Mouse (Mus musculus) embryo, embryonic 11 days (tissue): ENCODE data around the gene Galk1.
A peak's percentile ranks its signal among the peaks of the same experiment; 100 is the strongest.

Experiments used
- DNase-seq: peaks from one replicate; pipeline ENCODE4 v3.0.0-alpha.2; 2015

Galk1 gene

DNA sequence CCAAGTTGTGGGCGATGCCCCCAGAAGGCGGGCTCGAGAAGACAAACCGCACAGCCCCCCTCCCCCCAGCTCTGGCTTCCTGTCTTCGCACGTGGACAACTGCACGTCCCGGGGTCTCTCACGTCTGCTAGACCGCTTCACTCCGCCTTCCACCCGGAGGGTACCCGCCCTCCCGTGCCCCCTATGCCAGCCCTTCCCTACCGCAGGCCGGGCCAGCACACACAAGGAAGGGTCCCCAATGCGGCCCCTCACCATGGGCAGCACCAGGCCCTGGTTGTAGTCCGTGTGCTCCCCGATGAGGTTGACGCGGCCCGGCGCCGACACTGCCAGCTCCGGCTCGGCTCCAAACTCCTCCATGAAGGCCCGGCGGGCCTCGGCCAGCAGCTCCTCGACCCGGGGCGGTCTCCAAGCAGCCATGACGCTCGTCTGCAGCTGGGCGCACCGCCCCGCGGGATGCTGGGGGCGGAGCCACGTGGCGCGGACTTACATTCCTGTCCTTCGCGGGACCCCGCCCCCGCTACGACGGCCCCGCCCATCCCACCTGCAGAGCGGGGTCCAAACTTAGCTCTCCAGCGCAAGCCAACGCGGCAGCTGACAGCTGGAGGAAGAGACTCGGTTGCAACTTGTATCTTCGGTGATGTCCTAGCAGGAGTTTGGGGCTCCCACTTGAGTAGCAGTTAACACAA, at the start of gene Galk1:
Gene Galk1, minus strand, starts transcription at position 458 of the 686 bp plus-strand sequence.
- peak; percentile 96 for DNase-seq

DNA sequence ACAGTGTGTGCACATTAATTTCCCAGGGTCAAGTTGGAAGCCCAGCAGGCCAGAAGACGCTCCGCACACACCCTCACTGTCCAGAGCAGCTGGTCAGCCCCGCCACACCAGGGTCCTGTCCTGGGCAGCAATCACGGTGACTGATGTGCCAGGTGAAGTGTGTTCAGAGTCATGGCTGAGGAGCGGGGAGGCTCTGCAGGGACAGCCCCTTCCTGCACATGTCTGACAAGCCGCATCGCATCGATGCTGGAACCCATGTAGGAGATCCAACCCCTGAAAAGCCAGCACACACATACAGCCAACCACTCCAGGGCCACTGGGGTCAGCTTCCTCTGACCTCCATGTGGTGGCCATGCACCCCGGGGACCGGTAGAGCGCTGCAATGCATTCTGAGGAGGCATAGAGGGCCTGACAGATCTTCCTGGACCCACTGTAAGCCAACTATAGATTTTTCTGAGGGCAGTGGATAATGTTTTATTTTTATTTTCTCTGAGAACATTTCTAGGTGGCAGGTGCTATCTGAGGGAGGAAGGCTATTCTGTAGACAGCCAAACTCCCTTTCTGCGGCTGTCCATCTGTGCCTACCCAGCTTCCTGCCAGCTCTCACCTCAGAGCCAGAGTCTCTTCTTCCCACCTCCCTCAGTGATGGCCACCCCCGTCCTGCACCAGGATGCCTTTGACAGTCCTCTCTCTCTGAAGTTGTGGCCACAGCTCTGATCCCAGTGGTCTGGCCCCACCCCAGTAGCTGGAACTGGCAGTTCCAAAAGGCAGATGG, 49.3 kb upstream of the Galk1 start:
- DNase-seq: no peak

DNA sequence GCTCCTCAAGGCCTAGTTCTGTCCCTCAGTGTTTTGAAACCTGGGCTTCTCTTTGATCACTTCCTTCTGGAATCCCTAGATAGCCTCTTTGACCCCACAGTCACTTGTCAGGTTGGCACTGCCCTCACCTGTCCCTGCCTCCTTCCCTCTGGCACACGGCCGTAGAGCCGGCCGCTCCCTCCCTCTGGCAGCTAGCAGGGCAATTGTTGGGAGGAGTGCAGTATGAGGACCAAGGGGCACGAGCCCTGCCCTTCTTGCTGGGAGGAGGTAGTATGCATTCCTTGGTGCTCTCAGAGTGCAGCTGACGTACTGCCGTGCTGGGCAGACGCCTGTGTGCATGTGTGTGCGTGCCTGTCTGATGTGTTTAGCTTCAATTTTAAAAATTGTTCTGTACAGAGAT, 48.1 kb upstream of the Galk1 start:
- no peak for DNase-seq

DNA sequence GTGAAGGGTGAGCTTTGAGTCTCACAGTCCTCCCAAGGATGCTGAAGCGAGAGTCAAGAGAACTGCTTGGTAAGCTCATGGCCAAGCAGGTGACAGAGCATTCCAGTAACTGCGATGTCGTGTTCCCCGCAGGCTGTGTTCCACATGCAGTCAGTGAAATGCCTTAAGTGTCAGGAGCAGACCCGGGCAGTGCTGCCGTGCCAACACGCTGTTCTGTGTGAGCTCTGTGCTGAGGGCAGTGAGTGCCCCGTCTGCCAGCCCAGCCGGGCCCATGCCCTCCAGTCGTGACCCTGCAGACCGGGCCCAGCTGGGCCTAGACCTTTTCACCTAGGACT, 47.1 kb upstream of the Galk1 start:
- DNase-seq: no peak

DNA sequence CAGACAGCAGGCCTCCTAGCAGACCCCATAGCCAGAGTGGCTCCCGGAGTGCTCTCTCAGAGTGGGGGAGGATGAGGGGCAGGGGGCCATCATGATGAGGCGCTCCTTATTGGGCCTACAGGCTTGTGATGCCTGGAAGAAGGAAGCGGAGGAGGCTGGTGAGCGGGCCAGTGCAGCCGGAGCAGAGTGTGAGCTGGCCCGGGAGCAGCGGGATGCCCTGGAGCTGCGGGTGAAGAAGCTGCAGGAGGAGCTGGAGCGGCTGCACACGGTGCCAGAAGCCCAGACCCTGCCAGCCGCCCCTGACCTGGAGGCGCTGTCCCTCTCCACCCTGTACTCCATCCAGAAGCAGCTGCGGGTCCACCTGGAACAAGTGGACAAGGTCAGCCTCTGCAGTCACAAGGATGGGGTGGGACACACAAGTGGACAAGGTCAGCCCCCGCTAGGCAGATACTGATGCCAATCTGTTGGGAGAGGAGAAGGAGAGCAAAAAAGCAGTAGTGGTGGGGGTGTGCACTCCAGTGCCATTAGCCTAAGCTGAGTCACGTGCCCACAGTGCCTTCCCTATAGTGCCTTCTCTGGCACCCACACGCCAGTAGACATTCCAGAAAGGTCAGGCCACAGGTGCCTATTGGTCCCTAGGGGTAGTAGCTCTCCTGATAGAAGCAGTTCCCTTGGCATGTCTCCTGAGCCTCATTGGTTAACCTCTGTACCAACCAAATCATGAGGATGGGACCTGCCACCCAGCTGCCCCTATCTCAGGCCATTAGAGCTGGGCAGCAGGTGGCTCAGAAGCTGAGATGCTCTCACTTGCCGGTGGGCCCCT, 46.6 kb upstream of the Galk1 start:
- no peak for DNase-seq

DNA sequence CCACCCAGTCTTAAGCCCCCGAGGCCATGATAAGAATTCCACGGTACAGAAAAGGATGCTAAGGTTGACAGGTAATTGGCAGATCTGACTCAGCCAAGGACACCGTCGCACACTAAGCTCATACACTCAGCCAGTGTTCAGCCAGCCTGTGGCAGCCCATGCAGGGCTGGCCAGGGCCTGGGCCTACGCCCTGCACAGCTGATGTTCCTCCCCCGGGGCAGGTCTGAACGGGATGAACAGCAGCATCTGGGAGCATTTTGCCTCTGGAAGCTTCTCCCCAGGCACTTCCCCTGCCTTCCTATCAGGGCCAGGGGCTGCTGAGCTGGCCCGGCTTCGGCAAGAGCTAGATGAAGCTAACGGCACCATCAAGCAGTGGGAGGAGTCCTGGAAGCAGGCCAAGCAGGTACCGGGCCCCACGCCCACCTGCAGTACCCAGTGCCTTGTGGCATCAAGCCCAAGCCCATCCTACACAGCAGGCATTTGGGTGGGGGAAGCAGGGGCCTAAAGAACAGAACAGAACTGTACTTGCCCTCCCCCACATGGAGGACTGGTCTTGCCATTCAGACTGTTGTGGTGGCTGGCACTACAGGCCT, 45.6 kb upstream of the Galk1 start:
- DNase-seq: no peak

DNA sequence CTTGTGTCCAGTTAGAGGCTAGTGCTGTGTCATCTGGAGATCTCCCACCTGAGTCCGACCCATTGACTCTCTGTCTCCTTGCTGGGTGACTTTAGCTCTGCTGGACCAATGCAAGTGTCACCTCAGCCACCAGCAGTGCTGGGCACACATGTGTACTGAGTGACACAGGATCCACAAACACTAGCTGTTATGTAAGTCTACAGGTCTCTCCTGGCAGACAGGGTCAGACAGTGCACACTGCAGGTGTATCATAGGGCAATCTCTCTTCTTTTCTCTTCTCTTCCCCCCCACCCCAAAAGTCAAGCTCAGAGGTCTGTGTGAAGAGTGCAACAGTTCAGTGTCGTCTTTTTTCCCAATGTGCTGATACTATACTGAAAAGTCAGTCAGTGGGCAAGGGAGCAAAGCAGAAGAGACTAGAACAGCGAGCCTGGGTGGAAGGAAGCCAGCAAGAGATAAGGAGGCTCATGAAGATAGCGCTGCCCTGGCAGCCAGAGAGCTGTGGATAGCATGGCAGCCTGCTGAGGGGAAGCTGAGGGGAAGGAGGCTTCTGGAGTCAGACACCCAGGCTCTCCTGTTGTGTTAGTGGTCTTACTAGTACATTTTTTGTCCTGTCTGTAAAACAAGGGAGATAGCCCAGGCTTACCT, 44.8 kb upstream of the Galk1 start:
- DNase-seq: no peak

DNA sequence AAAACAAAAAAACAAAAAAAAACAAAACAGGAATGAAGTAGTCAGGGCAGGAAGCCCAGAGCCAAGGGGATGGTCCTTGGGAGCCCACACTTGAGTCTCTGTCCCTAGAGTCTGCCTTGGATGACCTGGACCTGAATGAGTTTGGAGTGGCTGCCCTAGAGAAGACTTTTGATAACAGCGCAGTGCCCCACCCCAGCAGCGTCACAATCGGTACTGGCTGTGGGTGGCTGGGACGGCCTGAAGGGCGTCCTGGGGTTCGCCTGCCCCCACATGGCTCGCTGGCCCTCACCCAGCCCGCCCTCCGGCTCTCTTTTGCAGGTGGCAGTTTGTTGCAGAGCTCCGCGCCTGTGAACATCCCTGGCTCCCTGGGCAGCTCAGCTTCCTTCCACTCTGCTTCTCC, 43.4 kb upstream of the Galk1 start:
- DNase-seq: no peak

DNA sequence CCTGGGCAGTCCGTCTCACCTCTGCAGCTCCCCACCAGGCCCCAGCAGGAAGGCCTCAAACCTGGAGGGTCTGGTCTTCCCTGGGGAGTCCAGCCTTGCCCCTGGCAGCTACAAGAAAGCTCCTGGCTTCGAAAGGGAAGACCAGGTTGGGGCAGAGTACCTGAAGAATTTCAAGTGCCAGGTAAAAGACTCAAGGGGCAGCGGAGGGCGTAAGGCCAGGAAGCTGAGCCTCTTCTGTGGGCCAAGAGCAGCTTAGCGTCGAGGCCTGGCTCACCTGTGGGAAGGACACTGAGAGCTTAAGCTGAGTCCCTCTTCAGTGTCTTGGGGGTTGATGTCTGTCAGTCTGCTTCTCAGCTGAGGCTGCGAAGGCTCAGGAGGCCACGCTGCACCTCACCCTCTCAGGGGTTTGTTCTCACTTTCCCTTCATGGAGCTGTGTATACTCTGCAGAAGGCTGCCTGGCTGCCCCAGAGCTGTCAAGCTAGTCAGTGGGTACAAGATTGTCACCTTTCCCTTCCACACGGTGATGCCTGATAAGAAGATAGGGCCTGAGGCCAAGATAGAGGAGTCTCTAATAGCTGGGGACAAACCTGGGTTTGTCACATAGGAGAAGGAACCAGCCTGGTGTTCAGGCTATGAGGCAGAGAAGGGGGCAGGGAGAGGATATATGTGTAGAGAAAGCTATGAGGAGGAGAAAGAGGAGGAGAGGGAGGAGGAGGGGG, 41.2 kb upstream of the Galk1 start:
- no peak for DNase-seq

DNA sequence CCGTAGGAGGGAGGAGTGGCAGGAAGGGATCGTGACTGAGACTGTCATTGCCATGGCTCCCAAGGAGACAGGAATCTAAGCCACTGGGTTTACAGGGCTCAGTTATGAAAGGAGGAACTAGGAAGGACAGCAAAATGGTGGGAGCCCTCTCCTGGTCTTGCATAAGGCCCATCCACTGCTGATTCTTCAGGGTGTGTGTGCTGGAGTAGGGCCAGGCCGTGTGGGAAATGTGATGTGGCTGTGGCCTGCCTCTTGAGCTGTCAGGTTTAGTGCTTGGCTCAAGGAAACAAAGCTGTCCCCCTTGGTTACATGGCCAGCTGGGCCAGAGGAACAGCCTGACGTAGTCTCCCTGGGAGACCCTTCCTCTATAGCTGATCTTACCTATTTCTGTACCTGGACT, 37.7 kb upstream of the Galk1 start:
- no peak for DNase-seq

DNA sequence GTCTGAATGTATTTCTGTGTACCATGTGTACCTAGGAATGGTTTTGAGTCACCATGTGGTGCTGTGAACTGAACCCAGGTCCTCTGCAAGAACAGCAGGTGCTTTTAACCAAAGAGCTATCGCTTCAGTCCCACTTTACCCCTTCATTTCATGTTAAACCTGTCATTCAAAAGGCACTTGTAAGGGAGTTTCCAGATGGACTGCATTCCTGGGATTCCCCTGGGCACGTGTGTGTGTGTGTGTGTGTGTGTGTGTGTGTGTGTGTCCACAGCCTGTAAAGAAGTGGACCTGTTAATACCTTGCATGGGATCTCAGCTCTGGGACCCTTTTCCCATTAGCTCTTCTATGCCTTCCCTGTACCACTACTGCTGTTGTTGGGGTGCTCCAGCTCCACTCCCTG, 37.1 kb upstream of the Galk1 start:
- no peak for DNase-seq

DNA sequence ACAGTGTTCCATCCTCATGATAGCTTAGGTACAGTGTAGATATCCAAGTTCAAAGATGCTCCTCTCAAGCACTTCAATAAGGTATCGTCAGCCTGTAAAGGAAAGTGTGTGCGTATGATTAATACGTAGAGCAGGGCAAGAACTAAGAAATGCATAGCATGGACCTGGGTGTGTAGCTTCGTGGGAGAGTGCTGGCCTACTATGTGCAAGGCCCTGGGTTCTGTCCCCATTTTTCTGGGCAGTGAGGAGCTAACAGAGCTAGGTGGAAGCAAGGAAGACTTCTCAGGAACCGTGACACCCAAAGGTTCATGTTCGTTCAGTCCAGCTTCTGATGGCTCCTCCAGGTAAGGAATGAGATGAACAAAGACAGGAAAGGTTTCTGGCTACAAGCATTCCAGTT, 32.7 kb upstream of the Galk1 start:
- DNase-seq: no peak

DNA sequence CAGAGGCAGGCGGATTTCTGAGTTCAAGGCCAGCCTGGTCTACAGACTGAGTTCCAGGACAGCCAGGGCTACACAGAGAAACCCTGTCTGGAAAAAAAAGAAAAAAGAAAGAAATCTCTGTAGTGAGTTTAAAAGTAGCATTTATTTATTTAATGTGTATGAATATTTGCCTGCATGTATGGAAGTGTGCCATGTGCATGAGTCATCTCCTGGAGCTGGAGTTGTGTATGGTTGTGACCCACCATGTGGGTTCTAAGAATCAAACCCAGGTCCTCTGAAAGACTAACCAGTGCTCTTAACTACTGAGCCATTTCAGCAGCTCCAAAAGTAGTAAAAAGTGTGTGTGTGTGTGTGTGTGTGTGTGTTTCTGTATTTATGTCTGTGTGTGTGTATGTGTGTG, 30.8 kb upstream of the Galk1 start:
- no peak for DNase-seq

DNA sequence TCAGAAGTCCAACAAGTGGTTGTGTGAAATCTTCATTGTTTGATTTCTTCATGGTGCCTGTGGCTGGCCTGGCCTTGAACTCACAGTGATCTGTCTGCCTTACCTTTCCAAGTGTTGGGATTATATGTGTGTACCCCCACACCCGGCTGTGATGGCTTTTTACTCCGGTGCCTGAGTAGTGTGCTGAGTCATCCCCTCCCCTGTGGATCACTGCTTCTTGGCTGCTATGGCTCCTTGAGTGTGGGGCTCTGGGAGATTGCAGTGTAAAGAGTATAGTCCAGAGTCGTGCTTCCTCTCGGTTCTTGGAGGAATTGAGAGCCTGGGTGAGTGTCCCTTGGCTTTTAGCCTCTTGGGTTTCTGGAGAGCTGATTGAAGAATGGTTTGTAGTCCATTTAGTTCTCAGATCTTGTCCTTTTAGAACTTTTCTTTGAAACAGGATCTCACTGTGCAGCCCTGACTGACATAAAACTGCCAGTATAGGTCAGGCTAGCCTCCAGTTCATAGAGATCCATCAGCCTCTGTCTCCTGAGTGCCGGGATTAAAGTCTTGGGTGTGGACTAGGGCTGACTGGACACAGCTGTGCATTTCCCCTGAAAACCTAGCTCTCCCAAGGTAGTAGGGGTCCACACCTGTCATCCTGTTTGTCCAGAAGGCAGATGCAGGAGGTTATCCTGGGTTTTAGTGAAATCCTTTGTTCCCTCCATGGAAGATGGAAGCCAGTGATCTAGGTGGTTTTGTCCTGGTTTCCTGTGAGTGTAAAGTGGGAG, 30.0 kb upstream of the Galk1 start:
- no peak for DNase-seq

DNA sequence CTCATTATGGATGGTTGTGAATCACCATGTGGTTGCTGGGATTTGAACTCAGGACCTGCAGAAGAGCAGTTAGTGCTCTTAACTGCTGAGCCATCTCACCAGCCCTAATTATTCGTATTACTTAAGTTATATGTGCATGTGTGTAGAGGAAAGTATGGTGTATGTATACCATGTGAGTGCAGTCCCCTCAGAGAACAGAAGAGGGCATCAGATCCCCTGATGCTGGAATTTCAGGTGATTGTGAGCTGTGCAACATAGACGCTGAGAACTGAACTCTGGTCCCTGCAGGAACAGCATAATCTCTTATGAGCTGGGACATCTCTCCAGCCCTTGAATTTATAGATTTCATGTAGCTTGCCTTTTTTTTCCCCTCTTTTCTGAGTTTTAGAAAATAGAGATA, 29.3 kb upstream of the Galk1 start:
- no peak for DNase-seq

DNA sequence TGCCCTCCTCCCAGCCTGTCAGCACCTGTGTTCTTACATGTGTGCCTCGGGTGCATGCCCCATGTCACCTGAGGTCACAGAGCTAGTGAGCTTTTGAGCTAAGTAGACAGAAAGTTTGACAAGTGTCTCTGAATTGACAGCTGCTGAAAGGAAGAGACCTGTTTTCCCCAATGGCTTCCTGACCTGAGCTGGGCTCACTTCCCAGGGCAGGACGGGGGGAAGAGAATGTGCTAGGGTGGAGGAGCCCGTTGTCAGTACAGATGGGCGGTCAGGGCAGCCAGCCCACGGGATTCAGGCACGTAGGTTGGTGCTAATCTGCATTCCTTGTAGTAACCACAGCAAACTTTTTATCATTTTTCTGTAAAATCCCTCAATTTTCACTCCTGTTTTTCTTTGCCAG, 28.1 kb upstream of the Galk1 start:
- no peak for DNase-seq

DNA sequence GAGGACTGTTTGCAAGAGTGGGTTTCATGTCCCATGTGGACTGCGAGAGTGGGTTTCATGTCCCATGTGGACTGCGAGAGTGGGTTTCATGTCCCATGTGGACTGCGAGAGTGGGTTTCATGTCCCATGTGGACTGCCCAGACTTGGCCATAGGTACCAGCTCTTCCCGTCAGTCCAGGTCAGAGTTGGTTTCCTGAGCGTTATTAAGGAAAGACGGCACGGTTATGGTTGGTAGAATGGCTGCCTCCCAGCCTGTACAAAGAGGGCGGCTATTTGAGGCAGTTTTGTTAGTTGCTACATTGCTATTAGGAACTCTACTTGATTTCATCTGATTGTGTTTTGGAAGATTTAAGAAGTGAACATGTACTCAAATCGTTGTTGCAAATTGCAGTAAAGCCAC, 25.3 kb upstream of the Galk1 start:
- DNase-seq: no peak

DNA sequence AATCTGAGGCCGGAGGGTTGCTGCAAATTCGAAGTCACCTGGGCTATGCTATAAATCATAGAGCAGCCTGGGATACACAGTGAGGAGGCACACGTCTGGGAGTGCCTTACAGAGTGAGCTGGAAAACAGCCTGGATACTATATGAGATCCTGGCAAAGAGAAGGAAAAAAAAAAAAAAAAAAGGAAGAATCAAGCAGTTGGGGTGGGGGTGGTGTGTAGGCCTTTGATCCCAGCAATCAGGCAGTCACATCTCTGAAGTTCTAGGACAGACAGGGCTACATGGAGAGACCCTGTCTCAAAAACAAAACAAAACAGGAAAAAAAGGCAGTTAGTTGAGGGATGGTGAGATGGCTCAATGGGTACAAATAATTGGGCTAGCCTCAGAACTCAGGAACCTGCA, 24.2 kb upstream of the Galk1 start:
- no peak for DNase-seq

DNA sequence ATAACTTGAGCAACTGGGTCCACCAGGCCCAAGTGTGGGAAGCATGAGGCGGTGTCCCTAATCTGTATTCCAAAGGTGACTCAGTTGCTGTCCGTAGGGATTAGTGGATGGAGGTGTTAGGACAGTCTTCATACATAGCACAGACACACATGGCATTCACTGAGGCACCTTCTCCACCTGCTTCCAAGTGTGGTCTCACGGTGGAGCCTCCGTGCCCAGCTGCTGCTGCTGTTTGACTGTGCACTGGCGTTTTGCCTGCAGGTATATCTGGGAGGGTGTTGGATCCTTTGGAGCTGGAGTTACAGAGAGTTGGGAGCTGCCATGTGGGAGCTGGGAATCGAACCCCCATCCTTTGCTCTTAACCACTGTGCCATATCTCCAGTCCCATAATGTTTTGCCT, 22.1 kb upstream of the Galk1 start:
- DNase-seq: no peak

DNA sequence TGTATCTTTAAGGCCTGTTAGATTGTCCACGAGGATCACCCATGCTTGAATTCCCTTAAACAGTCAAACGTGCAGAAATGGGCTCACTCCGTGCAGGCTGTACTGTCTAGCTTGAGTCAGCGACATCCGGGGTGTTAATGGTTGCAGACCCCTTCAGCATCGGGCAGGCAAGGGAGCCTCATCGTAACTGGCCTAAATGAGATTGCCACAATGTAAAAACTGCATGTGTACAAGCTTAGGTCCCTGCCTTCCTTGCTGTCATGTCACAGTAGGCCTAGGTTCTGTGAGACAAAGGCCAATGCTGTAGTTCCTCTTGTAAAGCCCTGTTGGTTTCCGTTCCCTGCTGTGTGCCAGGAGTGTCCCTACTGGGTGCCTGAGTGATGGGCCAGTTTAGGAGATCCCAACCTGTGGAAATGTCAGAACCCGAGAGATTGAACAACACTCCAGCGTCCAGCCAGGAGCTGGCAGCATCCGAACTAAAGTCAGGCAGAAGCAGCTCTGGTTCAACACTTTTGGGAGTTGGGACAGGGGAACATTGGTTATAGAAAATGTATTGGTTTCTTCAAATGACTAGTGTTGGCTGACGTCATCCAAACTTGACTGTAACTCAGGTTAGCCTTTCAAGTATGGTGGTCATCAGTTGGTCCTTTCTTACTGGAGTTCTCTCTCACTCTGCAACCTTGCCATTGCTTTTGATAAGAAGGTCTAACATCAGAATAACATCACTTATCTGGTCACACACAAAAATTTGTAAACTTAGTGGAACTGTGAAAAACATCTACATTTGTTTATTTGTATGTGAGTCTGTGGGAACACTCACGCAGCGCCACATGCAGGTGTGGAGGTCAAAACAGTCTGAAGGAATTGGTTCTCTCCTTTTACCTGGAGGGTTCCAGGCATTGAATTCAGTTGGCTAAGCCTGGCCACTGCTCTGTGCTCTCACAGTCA, 18.7 kb upstream of the Galk1 start:
- peak; percentile 37 for DNase-seq
